Mouse (Mus musculus): ENCODE measurements around the gene Pitpnm1. TPM values are rescaled to one million over a fixed set of nuclear protein-coding genes. Genes with fewer than 3 reads are reported as not detected.
A peak's percentile ranks its signal among the peaks of the same experiment; 100 is the strongest.
"Not testable (repeated sequence)": the region's sequence is repeated elsewhere in the genome, so short reads cannot be mapped to it uniquely, and the experiment has no call there.

Gene Pitpnm1
- 10 to 100 TPM; 41.8 to 42.9 TPM for total RNA-seq (2021)

- peak; percentile 82 for DNase-seq
Measured at GRCm38 (mm10) chr19:4099837-4100717, at the start of gene Pitpnm1. Pitpnm1 (plus strand) TSS chr19:4099998.

- DNase-seq, result no peak
Measured at GRCm38 (mm10) chr19:4051016-4051415, 48.8 kb upstream of the Pitpnm1 start.

GRCm38 (mm10) chr19:4051741-4052515 lies 47.9 kb upstream of the Pitpnm1 start:
- peak; percentile 82 for DNase-seq

GRCm38 (mm10) chr19:4052516-4053030 lies 47.2 kb upstream of the Pitpnm1 start:
- DNase-seq, result no peak

- DNase-seq, result no peak
Measured at GRCm38 (mm10) chr19:4054613-4055012, 45.2 kb upstream of the Pitpnm1 start.

- DNase-seq, result no peak
Measured at GRCm38 (mm10) chr19:4055216-4055946, 44.4 kb upstream of the Pitpnm1 start.

GRCm38 (mm10) chr19:4055947-4056693 lies 43.7 kb upstream of the Pitpnm1 start:
- DNase-seq, result no peak

- DNase-seq, result no peak
Measured at GRCm38 (mm10) chr19:4056727-4057126, 43.1 kb upstream of the Pitpnm1 start.

GRCm38 (mm10) chr19:4057389-4057788 lies 42.4 kb upstream of the Pitpnm1 start:
- DNase-seq, result no peak

- DNase-seq, result no peak
Measured at GRCm38 (mm10) chr19:4057962-4058361, 41.8 kb upstream of the Pitpnm1 start.

- no peak for DNase-seq
Measured at GRCm38 (mm10) chr19:4058581-4058980, 41.2 kb upstream of the Pitpnm1 start.

GRCm38 (mm10) chr19:4059069-4059740 lies 40.6 kb upstream of the Pitpnm1 start, which contains the start of gene Gstp3:
Gstp3 (minus strand) TSS chr19:4059569.
- no peak for DNase-seq

- not testable (repeated sequence) for DNase-seq
Measured at GRCm38 (mm10) chr19:4060044-4060898, 39.5 kb upstream of the Pitpnm1 start.

GRCm38 (mm10) chr19:4060899-4061465 lies 38.8 kb upstream of the Pitpnm1 start:
- no peak for DNase-seq

- DNase-seq, result not testable (repeated sequence)
Measured at GRCm38 (mm10) chr19:4063357-4063756, 36.4 kb upstream of the Pitpnm1 start.

- not testable (repeated sequence) for DNase-seq
Measured at GRCm38 (mm10) chr19:4064501-4064900, 35.3 kb upstream of the Pitpnm1 start.

- DNase-seq, result no peak
Measured at GRCm38 (mm10) chr19:4066280-4066679, 33.5 kb upstream of the Pitpnm1 start.

GRCm38 (mm10) chr19:4066877-4067276 lies 32.9 kb upstream of the Pitpnm1 start:
- no peak for DNase-seq

GRCm38 (mm10) chr19:4068242-4068641 lies 31.6 kb upstream of the Pitpnm1 start:
- not testable (repeated sequence) for DNase-seq
